Mouse (Mus musculus) liver, adult (tissue): Measurements from ENCODE around the gene Aloxe3.

Experiments used
- GATA4 ChIP-seq: IDR thresholded peaks from 2 replicates; pipeline ENCODE4 v1.6.1; 2014; ENCODE audit warnings: mild to moderate bottlenecking, low read length; ENCODE audit not compliant: insufficient replicate concordance

Aloxe3 gene

DNA sequence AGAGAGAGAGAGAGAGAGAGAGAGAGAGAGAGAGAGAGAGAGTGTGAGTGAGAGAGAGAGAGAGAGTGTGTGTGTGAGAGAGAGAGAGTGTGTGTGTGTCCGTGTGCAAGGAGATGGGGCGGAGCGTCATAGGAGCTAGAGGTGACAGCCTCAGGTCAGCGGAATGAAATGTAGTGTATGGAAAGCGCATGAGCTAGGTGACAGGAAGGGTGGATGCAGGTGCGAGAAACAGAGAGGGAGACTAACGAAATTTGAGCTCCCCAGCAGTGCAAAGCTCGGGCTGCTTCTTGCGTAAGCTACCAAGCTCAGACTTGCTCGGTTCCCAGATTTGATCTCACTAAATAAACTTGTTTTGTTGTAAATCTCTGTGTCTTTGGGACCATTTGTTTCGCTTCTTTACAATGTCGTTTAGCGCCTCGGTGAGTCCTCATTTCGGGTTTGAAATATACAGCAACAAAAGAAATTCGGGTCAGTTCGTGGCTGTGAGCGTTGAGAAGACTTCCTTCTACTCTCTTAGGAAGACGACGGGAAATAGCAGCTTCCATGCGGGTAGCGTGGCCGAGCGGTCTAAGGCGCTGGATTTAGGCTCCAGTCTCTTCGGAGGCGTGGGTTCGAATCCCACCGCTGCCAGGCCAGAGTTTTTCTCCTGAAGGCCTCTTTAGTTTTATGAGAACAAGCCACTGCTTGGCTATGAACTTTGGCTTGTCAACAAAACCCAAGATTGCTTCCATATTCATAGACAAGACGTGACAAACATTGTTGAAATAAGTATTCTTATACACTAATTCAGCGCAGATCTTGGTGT, 1.8 kb upstream of the Aloxe3 start:
- no peak for TF ChIP-seq GATA4

DNA sequence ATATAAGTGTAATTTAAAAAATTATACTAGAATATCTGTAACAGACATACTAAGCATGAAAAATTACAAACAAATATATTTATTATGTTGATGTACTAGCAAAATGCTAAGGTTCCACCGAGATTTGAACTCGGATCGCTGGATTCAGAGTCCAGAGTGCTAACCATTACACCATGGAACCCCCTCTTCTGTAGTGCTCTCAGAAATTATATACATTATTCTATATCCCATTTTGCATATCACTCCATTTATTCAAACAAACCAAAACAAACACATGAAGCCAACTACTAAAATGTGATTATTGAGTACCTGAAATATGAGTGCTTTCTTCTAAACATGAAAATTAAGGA, 1.2 kb upstream of the Aloxe3 start:
- TF ChIP-seq GATA4, result no peak

DNA sequence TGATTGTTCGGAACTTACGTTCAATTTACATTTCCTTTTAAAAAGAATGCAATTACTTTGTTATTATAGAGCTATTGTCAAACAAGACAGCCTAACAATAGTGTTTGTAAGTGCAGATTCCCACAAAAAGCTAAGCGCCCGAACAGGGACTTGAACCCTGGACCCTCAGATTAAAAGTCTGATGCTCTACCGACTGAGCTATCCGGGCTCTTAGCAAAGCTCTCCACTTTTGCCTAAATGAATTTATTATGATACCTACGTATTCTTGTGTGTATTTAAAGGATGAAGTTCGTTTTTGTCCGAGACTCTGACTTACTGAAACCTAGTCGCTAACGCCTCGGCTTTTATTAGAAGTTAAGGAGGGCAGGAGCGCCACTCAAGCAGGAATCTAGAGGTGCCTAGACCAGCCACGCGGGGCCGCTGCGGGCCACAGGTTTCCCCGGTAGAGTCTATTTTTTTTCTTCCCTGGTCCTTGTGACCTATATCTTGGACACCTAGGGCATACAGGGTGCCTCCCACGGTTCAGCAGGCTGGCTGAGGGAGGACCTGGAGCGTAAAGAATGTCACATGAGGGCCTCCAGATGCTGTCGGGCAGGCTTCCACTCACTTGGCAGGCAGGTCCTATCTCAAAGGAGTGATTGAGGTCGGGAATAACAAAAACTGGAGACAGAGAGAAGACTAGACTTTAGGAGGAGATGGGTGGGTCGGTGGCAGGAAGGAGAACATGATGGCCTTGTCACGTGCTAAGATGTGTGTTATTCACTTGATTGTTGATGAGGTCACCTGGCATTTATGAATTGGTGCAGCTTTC, 450 bp upstream of the Aloxe3 start:
- peak; percentile 32; the same call in 1 of the 2 replicates for TF ChIP-seq GATA4

DNA sequence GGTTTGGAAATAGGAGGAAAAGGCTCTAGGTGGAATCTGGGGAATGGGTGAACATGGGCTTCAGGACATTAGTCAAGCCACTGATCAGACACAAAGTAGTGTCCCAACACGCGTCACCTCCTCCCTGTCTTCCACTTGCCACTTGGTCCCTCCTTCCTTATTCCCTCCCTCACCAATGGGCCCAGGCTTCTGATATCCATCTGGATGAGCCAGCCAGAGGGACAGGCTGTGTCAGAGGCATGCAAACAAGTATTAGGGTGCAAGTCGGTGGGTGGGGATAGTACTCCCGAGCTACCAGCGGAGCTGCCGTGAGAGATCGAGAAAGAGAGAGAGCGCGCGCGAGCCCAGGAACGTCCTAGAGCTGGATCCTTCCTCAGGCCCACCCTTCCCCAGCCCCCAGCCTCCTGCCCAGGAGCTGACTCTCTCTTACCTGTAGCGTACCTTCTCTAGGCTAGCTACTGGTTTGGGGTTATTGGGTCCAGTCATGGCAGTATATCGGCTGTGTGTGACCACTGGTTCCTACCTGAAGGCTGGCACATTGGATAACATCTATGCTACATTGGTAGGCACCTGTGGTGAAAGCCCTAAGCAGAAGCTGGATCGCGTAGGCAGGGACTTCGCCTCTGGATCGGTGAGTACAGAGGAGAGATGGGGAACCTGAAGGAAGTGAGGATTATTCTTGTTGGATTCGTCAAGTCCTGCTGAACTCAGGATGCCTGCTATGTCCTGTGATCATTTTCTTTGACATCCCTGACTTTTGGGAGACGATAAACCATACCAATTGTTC, 416 bp downstream of the Aloxe3 start:
- no peak for TF ChIP-seq GATA4

DNA sequence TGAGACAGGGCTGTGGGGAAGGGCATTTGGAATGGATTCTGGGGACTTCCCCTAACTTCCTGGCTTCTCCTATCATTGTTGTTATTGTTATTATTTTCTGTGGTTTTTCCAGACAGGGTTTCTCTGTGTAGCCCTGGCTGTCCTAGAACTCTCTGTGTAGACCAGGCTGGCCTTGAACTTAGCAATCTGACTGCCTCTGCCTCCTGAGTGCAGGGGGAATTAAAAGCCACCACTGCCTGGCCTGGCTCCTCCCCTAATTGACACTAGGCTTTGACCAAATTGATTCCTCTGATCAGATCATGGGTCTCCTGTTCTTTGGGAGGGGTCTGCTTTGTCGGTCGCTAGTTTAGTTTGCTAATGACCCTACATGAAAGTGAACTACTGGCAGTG, 1.0 kb downstream of the Aloxe3 start:
- no peak for TF ChIP-seq GATA4

DNA sequence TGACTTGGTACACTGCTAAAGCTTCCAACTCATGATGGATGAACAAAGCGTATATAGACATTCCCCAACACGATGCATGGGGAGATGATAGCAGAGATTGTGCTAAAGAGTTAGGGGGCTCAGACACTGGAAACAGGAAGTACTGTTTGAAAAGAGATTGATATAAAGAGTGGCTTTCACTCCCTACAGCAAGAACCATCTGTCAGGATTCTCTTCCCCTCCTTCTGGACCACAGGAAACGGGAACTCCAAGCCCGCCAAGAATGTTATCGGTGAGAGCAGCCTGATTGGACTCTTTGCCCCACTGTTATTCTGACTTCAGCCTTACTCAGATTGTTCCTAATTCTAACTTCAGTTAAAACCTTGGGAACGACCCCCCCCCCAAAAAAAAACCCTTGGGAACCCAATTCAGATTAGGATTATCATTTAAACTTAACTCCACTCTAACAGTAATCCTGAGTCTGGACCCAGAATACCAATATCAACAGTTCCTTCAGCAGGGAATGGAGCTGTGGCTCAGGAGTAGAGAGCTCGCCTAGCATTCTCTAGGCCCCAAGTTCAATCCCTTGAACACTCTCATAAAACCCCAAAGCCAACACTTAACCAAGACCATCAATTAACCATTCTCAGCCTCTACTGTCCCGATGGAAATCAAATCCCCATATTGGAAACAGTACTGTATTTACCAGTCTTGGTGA, 2.9 kb downstream of the Aloxe3 start:
- no peak for TF ChIP-seq GATA4

DNA sequence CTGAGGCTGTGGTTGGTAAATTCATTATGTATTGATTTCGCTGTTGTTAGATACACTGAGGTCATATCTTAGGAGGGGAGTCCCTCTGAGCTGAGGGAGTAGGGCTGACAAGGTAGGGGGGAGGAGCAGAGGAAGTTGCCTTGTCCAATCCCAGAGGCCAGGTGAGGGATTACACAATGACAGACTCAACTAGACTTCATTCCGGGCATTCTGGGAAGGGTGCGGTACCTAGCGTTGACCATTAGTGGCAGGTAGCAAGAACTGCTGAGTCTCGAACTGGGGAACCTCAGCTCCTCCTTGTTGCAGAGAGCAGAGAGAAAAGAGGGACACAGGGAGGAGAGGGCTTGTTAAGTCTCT, 7.8 kb downstream of the Aloxe3 start:
- no peak for TF ChIP-seq GATA4

DNA sequence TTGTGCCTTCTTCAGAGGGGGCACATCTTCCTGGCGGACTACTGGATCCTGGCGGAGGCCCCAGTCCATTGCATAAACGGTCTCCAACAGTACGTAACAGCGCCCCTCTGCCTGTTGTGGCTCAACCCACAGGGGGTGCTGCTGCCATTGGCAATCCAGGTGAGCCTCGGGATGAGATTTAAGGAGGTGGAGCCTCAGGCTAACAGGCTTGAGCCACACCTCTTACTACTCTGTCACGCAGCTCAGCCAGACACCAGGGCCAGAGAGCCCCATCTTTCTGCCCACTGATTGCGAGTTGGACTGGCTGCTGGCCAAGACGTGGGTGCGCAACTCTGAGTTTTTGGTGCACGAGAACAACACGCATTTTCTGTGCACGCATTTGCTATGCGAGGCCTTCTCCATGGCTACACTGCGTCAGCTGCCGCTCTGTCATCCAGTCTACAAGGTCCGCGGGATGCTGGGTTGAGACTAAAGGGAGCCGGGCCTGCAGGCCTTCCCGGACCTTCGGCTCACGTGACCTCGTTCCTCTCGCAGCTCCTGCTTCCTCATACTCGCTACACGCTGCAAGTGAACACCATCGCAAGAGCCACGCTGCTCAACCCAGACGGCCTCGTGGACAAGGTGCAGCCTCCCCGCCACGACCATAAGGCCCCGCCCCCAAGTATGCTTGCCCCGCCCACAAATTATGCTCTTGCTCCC, 8.4 kb downstream of the Aloxe3 start:
- no peak for TF ChIP-seq GATA4

DNA sequence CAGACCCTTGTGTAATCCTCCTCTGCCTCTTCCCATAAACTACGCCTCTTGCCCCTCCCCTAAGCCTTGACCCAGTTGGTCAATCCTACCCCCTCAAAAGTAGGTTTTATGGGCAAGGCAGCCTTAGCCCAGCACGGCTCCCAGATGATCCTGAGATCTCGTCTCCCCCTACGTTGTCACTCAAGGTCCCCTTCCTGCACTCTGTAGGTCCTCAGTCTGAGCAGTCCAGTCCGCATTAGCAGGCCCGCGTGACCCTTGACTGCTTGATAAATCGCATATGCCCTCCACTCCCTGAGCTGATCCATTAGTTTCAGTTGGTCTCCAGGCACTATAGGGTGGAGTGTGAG, 8.9 kb downstream of the Aloxe3 start:
- no peak for TF ChIP-seq GATA4

DNA sequence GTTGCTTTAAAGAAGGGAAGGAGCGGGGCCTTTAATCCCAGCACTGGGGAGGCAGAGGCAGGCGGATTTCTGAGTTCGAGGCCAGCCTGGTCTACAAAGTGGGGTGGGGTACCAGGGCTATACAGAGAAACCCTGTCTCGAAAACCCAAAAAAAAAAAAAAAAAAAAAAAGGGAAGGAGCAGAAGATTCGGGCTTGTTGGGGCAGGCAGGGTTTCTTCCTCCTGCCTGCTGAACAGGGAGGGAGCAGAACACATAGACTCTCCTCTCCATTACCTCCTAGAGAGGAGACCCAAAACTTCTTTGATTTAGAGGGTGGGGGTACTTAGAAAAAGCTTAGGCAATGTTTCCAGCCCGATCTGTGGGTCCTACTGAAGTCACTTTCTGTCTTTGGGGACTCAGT, 9.7 kb downstream of the Aloxe3 start:
- TF ChIP-seq GATA4, result no peak

DNA sequence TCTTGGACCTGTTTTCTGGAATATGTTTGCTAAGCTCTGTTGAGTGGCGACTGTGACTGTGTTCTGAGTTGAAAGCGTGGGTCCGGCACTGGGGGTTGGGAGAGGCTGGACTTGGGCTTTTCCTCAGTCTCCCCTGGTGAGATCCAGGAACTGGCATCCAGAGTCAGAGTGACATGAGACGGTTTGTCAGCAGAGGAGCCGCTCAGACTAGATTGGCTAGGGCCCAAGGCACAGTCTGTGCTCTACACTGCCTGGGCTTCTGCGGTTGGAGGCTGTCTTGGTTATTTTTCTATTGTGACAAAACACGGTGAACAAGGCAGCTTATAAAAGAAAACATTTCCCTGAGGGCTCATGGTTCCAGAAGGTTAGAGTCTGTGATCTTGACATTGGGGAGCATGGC, 21.9 kb downstream of the Aloxe3 start:
- no peak for TF ChIP-seq GATA4

DNA sequence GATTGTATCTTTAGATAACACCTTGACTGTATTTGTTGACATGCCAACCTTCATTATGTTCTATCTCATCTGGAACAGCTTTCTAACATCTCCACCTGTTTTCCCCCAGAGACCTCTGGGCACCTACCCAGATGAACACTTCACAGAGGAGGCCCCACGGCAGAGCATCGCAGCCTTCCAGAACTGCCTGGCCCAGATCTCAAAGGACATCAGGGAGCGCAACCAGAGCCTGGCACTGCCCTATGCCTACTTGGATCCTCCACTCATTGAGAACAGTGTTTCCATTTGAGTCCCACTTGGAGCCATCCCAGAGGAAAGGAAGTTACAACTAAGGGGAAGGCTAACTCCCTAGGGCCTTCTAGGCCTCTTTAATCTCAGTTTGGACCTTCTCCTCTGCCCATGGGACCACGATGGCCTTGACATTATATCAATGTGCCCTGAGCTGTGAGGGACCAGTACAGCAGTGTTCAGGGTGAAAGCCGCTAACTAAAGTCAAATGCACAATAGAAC, 22.8 kb downstream of the Aloxe3 start:
- TF ChIP-seq GATA4, result no peak

DNA sequence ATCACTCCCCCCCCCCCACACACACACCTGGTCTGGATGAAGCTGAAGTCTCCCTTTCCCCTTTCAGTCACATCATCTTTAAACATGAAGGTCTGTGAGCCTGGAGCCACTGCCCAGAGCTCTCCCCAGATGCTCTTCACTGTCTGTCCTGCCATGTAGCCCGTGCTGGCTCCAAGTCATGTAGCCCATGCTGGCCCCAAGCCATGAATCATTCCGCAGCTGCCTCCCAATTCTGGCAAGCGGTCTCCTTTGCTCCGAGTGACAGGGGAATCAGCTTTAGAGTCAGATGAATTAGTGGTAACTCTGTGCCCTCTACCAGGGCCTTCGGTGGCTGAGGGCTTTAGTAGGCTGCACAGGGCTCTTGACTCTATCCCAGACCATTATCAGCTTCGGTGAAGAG, 24.0 kb downstream of the Aloxe3 start:
- TF ChIP-seq GATA4, result no peak

DNA sequence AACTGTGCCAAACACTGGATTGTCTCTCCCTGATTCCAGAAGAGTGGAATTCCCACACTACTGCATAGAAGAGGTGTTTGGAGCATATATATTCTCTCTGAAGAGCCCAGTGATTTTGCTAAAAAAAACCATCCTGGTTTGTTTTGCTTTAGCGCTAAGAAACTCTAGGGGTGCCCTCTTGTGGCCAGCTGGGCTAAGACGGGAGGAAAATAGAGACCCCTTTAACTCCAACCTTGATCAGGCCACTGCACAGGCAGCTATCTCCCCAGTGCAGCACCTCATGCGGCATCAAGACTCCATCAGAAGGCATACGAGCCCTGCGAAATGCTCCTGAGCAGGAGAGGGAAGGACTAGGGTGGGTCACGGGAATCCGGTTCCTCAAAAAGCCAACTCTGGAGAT, 24.7 kb downstream of the Aloxe3 start:
- no peak for TF ChIP-seq GATA4

DNA sequence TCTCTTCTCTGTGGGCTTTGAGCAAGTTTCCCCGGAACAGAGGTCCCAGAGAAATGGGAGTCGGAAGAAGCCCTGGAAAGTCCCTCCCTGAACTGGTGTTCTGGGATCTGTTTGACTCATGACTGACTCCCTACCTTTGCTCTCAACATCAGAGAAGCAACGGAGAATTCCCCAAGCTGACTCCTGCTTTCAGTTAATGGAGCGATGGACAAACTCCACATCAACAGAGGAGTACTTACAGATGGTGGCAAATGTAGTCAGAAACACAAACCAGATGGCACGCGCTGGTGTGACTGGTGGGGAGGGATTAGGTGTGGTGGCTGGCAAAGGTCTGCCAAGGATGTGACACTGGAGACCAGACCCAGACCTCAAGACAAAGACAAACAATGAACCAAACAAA, 25.3 kb downstream of the Aloxe3 start:
- no peak for TF ChIP-seq GATA4

DNA sequence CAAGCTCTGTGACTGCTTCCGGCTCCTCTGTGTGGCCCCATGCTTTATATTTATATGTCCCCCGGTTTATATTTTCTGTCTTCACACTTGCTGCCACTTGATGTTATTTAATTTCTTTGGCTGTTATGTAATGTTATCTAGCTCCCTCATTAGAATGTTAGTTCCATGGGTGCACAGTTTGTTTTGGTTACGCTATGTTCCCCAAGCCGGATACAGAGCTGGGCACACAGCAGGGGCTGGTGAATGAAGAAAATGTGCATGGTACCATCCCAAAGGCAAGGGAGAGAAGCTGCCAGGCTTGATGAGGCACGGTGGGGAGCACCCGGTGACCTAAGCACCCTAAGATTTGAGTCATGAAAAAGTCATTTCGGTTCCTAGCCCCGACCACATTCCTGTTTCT, 28.1 kb downstream of the Aloxe3 start:
- TF ChIP-seq GATA4, result no peak
